Mouse (Mus musculus): Measurements from ENCODE around the gene Timm13. TPM values are rescaled to one million over a fixed set of nuclear protein-coding genes. Genes with fewer than 3 reads are reported as not detected.

The Timm13 gene
- polyA plus RNA-seq, 1 experiment from 2014 or later, result 398 TPM

DNA sequence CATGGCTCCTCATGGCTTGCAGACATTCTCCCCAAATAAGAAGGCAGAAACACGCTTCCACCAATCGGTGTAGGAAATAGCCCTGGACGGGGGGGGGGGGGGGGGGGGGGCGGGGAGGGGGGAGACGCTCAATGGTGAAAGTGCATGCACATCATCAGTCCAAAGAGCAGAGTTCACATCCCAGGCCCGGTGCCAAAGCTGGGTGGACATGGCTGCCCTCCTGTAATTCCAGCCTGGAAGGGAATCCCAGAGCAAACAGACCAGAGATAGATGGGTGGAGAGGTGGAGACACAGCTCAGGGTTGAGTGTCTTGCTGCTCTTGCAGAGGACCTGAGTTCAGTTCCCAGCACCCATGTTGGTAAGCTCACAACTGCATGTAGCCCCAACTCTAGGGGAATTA lies 29.8 kb downstream of the Timm13 start:
- H3K4me1 ChIP-seq (ENCODE audit: control insufficient read depth, insufficient read depth, low read length), result no peaks in the 10 kb centered on the region
- no peak overlapping the region for H3K27ac ChIP-seq (ENCODE audit: low read depth, low read length)
- no peak overlapping the region for H3K4me2 ChIP-seq (ENCODE audit: low read length)
- no peak overlapping the region for H3K4me3 ChIP-seq (ENCODE audit: low read depth, low read length)
- DNase-seq (ENCODE audit: low spot score), result no peak
- H3K9ac ChIP-seq (ENCODE audit: low read length), result no peak overlapping the region
- H3K27me3 ChIP-seq (replicated peaks; ENCODE audit: control insufficient read depth, insufficient read depth, low read length), result no peaks in the 10 kb centered on the region
- ATAC-seq, result no peak
- H3K9me3 ChIP-seq (replicated peaks; ENCODE audit: control insufficient read depth, low read length), result no peaks in the 10 kb centered on the region
- peaks cover 21% of the 10 kb centered on the region; the same call in 1 of the 2 replicates for H3K36me3 ChIP-seq (ENCODE audit: control insufficient read depth, insufficient read depth, low read length)
- 81% methylated on average over 4 of the region's 6 CpGs for WGBS

- H3K27ac ChIP-seq (ENCODE audit: low read depth, low read length), result no peak overlapping the region
- no peaks in the 10 kb centered on the region for H3K9me3 ChIP-seq (replicated peaks; ENCODE audit: control insufficient read depth, low read length)
- H3K4me1 ChIP-seq (ENCODE audit: control insufficient read depth, insufficient read depth, low read length), result no peaks in the 10 kb centered on the region
- H3K27me3 ChIP-seq (replicated peaks; ENCODE audit: control insufficient read depth, insufficient read depth, low read length), result no peaks in the 10 kb centered on the region
- no peak overlapping the region for H3K4me2 ChIP-seq (ENCODE audit: low read length)
- whole genome bisulfite sequencing, result 86% methylated on average over 16 of the region's 16 CpGs
- H3K4me3 ChIP-seq (ENCODE audit: low read depth, low read length), result no peak overlapping the region
- ATAC-seq, result no peak
- DNase-seq (ENCODE audit: low spot score), result no peak
- H3K36me3 ChIP-seq (ENCODE audit: control insufficient read depth, insufficient read depth, low read length), result peaks cover 62% of the 10 kb centered on the region
- H3K9ac ChIP-seq (ENCODE audit: low read length), result no peak overlapping the region
Observed at GRCm38 (mm10) chr10:80864446-80864845, 36.3 kb downstream of the Timm13 start.

DNA sequence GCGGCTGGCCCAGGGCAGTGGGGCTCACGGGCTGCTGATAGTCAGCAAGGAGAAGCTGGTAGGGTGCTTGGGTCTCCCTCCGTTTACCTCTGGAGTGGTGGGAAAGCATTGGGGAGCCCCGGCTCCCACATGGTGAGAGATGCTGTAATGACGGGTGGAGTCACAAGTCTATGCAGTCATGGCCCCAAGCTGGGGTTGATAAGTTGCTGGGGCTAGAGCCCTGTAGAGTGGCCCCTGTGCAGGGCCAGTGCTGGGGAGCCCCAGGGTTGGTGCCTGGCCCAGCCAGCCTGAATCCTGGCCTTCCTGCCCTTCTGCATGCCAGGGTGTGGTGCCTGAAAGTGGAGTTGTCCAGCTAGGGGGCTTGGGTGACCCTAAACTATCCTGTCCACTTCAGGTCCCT lies 38.5 kb downstream of the Timm13 start:
- ATAC-seq, result no peak
- H3K27ac ChIP-seq (ENCODE audit: low read depth, low read length), result no peak overlapping the region
- WGBS, result 94% methylated on average over 5 of the region's 5 CpGs
- no peak overlapping the region for H3K4me2 ChIP-seq (ENCODE audit: low read length)
- H3K36me3 ChIP-seq (ENCODE audit: control insufficient read depth, insufficient read depth, low read length), result peaks cover 53% of the 10 kb centered on the region
- DNase-seq (ENCODE audit: low spot score), result no peak
- no peak overlapping the region for H3K4me3 ChIP-seq (ENCODE audit: low read depth, low read length)
- H3K9me3 ChIP-seq (replicated peaks; ENCODE audit: control insufficient read depth, low read length), result no peaks in the 10 kb centered on the region
- no peaks in the 10 kb centered on the region for H3K27me3 ChIP-seq (replicated peaks; ENCODE audit: control insufficient read depth, insufficient read depth, low read length)
- H3K4me1 ChIP-seq (ENCODE audit: control insufficient read depth, insufficient read depth, low read length), result no peaks in the 10 kb centered on the region
- no peak overlapping the region for H3K9ac ChIP-seq (ENCODE audit: low read length)

DNA sequence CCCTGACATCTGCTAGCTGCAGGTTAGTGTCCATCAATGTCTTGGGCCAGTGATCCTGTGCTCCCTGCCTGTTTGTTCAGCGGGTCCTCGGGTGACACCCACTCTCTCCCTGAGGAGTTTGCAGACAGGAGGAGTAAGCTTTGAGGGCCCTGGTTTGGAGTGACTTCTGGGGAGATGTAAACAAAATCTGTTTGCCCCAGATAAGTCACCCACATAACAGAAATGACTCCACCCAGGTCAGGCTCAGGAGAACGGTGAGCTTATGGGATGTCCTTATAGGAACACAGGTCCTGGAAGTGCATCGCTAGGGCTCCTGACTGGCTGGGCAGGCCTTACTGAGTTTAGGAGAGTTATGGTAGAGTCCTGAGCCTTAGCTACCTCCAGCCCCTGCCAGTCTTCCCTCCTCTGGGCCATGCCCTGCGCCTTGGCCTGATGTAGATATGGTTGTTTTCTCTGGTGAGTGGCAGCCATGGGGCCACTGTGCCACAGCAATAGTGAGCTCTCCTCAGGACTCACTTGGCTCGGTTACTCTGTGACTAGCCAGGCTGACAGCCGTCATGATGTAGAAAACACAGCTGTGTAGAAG lies 42.3 kb downstream of the Timm13 start:
- Histone ChIP-seq H3K4me3 (ENCODE audit: low read depth, low read length) (no peak overlapping the region), H3K4me2 (ENCODE audit: low read length) (no peak overlapping the region), H3K4me1 (ENCODE audit: control insufficient read depth, insufficient read depth, low read length) (peaks cover 14% of the 10 kb centered on the region), H3K27ac (ENCODE audit: low read depth, low read length) (no peak overlapping the region), H3K27me3 (replicated peaks; ENCODE audit: control insufficient read depth, insufficient read depth, low read length) (no peaks in the 10 kb centered on the region), H3K9ac (ENCODE audit: low read length) (no peak overlapping the region; the same call in 1 of the 2 replicates), H3K9me3 (replicated peaks; ENCODE audit: control insufficient read depth, low read length) (no peaks in the 10 kb centered on the region), H3K36me3 (ENCODE audit: control insufficient read depth, insufficient read depth, low read length) (peaks cover 20% of the 10 kb centered on the region)
- ATAC-seq, result no peak
- 90% methylated on average over 7 of the region's 7 CpGs for WGBS
- no peak for DNase-seq (ENCODE audit: low spot score)

DNA sequence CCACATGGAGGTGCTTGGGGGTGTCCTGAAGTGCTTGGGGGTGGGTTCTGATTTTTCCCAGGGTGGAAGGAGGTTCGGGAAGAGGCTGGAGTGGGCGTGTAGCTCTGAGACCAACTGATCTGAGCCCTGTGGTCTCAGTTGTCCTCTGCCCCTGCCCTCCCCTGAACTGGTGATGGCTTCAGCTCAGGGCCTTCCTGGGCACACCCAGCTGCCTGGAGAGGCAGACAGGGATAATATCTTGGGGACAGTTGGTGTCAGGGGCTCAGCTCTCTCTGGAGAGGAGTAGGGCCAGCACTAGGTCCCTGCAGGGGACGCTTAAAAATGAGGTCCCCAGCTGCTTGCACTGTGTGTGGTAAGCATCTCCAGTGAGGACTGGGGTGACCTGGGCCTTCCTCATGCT lies 42.9 kb downstream of the Timm13 start:
- H3K36me3 ChIP-seq (ENCODE audit: control insufficient read depth, insufficient read depth, low read length), result peaks cover 20% of the 10 kb centered on the region
- DNase-seq (ENCODE audit: low spot score) (no peak), ATAC-seq (no peak)
- H3K27ac ChIP-seq (ENCODE audit: low read depth, low read length), result no peak overlapping the region
- peaks cover 14% of the 10 kb centered on the region for H3K4me1 ChIP-seq (ENCODE audit: control insufficient read depth, insufficient read depth, low read length)
- no peak overlapping the region for H3K4me2 ChIP-seq (ENCODE audit: low read length)
- no peaks in the 10 kb centered on the region for H3K27me3 ChIP-seq (replicated peaks; ENCODE audit: control insufficient read depth, insufficient read depth, low read length)
- H3K4me3 ChIP-seq (ENCODE audit: low read depth, low read length), result no peak overlapping the region
- 0 out of 2 replicates have a peak overlapping the region, but pooled peaks have one; percentile 25 for H3K9ac ChIP-seq (ENCODE audit: low read length)
- 77% methylated on average over 3 of the region's 3 CpGs for WGBS
- H3K9me3 ChIP-seq (replicated peaks; ENCODE audit: control insufficient read depth, low read length), result no peaks in the 10 kb centered on the region

- no peak overlapping the region for H3K27ac ChIP-seq (ENCODE audit: low read depth, low read length)
- WGBS, result 29% methylated on average over 8 of the region's 8 CpGs
- DNase-seq (ENCODE audit: low spot score) (no peak), ATAC-seq (no peak)
- no peak overlapping the region for H3K4me3 ChIP-seq (ENCODE audit: low read depth, low read length)
- H3K4me2 ChIP-seq (ENCODE audit: low read length), result no peak overlapping the region
- H3K4me1 ChIP-seq (ENCODE audit: control insufficient read depth, insufficient read depth, low read length), result peaks cover 14% of the 10 kb centered on the region
- H3K9me3 ChIP-seq (replicated peaks; ENCODE audit: control insufficient read depth, low read length), result no peaks in the 10 kb centered on the region
- H3K36me3 ChIP-seq (ENCODE audit: control insufficient read depth, insufficient read depth, low read length), result peaks cover 20% of the 10 kb centered on the region
- 0 out of 2 replicates have a peak overlapping the region, but pooled peaks have one; percentile 25 for H3K9ac ChIP-seq (ENCODE audit: low read length)
- no peaks in the 10 kb centered on the region for H3K27me3 ChIP-seq (replicated peaks; ENCODE audit: control insufficient read depth, insufficient read depth, low read length)
Observed at GRCm38 (mm10) chr10:80857386-80857785, 43.4 kb downstream of the Timm13 start.

- no peaks in the 10 kb centered on the region for H3K9me3 ChIP-seq (replicated peaks; ENCODE audit: control insufficient read depth, low read length)
- H3K4me1 ChIP-seq (ENCODE audit: control insufficient read depth, insufficient read depth, low read length), result peaks cover 14% of the 10 kb centered on the region
- H3K4me2 ChIP-seq (ENCODE audit: low read length), result no peak overlapping the region
- peaks cover 21% of the 10 kb centered on the region for H3K36me3 ChIP-seq (ENCODE audit: control insufficient read depth, insufficient read depth, low read length)
- ATAC-seq (no peak), DNase-seq (ENCODE audit: low spot score) (no peak)
- no peak overlapping the region for H3K4me3 ChIP-seq (ENCODE audit: low read depth, low read length)
- WGBS, result 81% methylated on average over 5 of the region's 5 CpGs
- no peaks in the 10 kb centered on the region for H3K27me3 ChIP-seq (replicated peaks; ENCODE audit: control insufficient read depth, insufficient read depth, low read length)
- H3K9ac ChIP-seq (ENCODE audit: low read length), result peak overlapping the region; percentile 21; the same call in 1 of the 2 replicates
- H3K27ac ChIP-seq (ENCODE audit: low read depth, low read length), result no peak overlapping the region
Observed at GRCm38 (mm10) chr10:80856908-80857307, 43.9 kb downstream of the Timm13 start.

DNA sequence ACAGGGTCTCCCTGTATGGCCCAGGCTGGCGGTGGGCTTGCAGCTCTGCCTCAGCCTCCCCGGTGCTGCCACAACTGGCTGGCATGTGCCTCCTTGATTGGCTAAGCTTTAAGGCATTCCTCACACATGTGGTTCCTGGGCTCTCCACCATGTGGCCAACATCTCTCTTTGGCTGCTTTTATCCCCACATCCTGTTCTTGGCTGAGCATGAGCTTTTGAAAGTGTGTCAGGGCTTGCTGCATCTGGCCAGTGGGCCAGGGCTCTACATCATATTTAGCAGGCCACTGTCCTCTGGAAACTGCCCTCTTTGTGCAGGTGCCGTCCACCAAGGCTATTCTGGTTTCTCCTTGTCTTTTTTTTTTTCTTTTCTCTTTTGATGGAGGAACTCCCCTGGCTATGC lies 44.5 kb downstream of the Timm13 start:
- Histone ChIP-seq H3K36me3 (ENCODE audit: control insufficient read depth, insufficient read depth, low read length) (peaks cover 22% of the 10 kb centered on the region), H3K4me3 (ENCODE audit: low read depth, low read length) (peak overlapping the region; percentile 92; the same call in 1 of the 2 replicates), H3K9me3 (replicated peaks; ENCODE audit: control insufficient read depth, low read length) (no peaks in the 10 kb centered on the region), H3K4me1 (ENCODE audit: control insufficient read depth, insufficient read depth, low read length) (peaks cover 14% of the 10 kb centered on the region), H3K4me2 (ENCODE audit: low read length) (peak overlapping the region; percentile 99), H3K9ac (ENCODE audit: low read length) (peak overlapping the region; percentile 89), H3K27ac (ENCODE audit: low read depth, low read length) (no peak overlapping the region), H3K27me3 (replicated peaks; ENCODE audit: control insufficient read depth, insufficient read depth, low read length) (no peaks in the 10 kb centered on the region)
- 66% methylated on average over 3 of the region's 3 CpGs for WGBS
- no peak for DNase-seq (ENCODE audit: low spot score)
- no peak for ATAC-seq

- H3K4me3 ChIP-seq (ENCODE audit: low read depth, low read length), result peak overlapping the region; percentile 92
- WGBS, result 21% methylated on average over 11 of the region's 11 CpGs
- H3K9ac ChIP-seq (ENCODE audit: low read length), result peak overlapping the region; percentile 89
- H3K4me2 ChIP-seq (ENCODE audit: low read length), result peak overlapping the region; percentile 99
- H3K27ac ChIP-seq (ENCODE audit: low read depth, low read length), result no peak overlapping the region
- DNase-seq (ENCODE audit: low spot score) (no peak), ATAC-seq (0 out of 2 replicates have a peak, but pooled peaks have one; percentile 8)
- no peaks in the 10 kb centered on the region for H3K27me3 ChIP-seq (replicated peaks; ENCODE audit: control insufficient read depth, insufficient read depth, low read length)
- peaks cover 14% of the 10 kb centered on the region for H3K4me1 ChIP-seq (ENCODE audit: control insufficient read depth, insufficient read depth, low read length)
- no peaks in the 10 kb centered on the region for H3K9me3 ChIP-seq (replicated peaks; ENCODE audit: control insufficient read depth, low read length)
- peaks cover 26% of the 10 kb centered on the region for H3K36me3 ChIP-seq (ENCODE audit: control insufficient read depth, insufficient read depth, low read length)
Observed at GRCm38 (mm10) chr10:80855749-80856073, 45.1 kb downstream of the Timm13 start.
